Mouse (Mus musculus) embryonic fibroblast, embryonic 13.5 days (primary cell): ENCODE measurements at regions not wholly inside any gene's neighbourhood (a gene's known extent, or its start where the extent isn't known, plus 50 kb on each side); places are given as distances from the start of the nearest gene placed in this dataset.

Experiments
- CTCF ChIP-seq: IDR thresholded peaks from 2 replicates; pipeline ENCODE4 v1.5.1; 2011; ENCODE audit warnings: mild to moderate bottlenecking, control low read depth, low read length, moderate library complexity, borderline replicate concordance; ENCODE audit not compliant: insufficient read depth
- POLR2A ChIP-seq: IDR thresholded peaks from 2 replicates; pipeline ENCODE4 v1.6.1; 2011; ENCODE audit warnings: low read depth, mild to moderate bottlenecking, control low read depth, low read length, moderate library complexity

DNA sequence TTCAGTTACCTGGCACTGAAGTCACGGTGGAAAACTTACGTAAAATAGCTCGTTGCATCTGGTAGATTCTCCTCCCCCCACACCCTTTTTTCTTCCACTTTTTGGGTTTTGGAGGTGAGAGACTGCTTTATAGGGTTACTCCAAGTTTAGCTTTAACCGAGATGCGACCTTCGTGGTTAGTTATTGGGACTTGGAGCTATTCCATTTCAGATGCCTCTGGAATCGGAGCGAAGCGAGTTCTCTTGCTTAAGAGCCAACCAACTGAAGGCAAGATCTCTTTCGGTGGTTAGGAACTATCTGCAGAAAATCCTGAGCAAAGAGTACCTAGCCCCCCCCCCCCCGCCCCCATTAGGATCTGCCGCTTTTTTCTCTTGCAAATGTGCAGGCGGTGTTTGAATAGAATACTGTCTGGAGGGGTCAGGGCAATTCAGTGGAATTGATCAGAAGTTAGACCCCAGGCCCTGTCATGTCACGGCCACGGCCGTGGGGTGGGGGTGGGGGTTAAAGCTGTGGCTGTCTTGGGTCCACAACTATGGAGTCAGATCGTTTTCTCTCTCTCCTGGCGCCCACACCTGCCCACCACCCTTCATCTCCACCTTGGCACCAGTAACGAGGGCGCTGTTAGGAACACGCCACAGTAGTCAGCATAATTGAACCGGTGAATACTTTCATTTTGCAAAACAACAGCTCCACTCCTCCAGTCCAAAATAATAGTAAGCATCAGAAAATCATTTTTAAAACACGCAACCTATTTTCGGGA is 229.6 kb downstream of the Mef2c start:
- TF ChIP-seq CTCF = no peak
- TF ChIP-seq POLR2A = no peak
